Mouse (Mus musculus): ENCODE data around the gene Ankrd66.

GRCm38 (mm10) chr17:43557104-43557503 is 13.7 kb upstream of the Ankrd66 start:
- no peak for TF ChIP-seq CTCF (IDR thresholded peaks at IDR 0.05; ENCODE audit: borderline replicate concordance, control insufficient read depth, extremely low read depth, insufficient read depth, low read length, poor library complexity)
- TF ChIP-seq POLR2A (IDR thresholded peaks at IDR 0.05; ENCODE audit: control insufficient read depth, extremely low read depth, insufficient read depth, low read length, poor library complexity): no peak

Data from thymus, adult 2 months (tissue).